Mouse (Mus musculus): ENCODE measurements around the gene Plk5.

- no peak for TF ChIP-seq CTCF (IDR thresholded peaks at IDR 0.05; ENCODE audit: extremely low read depth, insufficient read length, insufficient replicate concordance, low read depth, low read length)
- no peak for TF ChIP-seq POLR2A (IDR thresholded peaks at IDR 0.05; ENCODE audit: low read depth, low read length)
Observed at GRCm38 (mm10) chr10:80400704-80401161, 44.5 kb downstream of the Plk5 start.
